Mouse (Mus musculus): ENCODE results near the gene Lcn2. TPM values are rescaled to one million over a fixed set of nuclear protein-coding genes. Genes with fewer than 3 reads are reported as not detected.

Lcn2 gene
- total and polyA plus RNA-seq, 2 experiments from 2014 or later, result 1.1 to 2.0 TPM

GRCm38 (mm10) chr2:32412742-32413531, 24.9 kb upstream of the Lcn2 start:
- Histone ChIP-seq H3K4me3 (ENCODE audit: low read depth, low read length) (no peak overlapping the region), H3K27ac (ENCODE audit: low read depth) (no peak overlapping the region), H3K9ac (replicated peaks; ENCODE audit: low read depth, low read length) (no peak overlapping the region), H3K36me3 (replicated peaks; ENCODE audit: control insufficient read depth, insufficient read depth, low read length) (peaks cover 35% of the 10 kb centered on the region), H3K4me1 (ENCODE audit: control insufficient read depth, insufficient read depth) (no peaks in the 10 kb centered on the region), H3K4me2 (ENCODE audit: low read depth, low read length) (no peak overlapping the region), H3K9me3 (replicated peaks; ENCODE audit: control insufficient read depth, low read length) (no peaks in the 10 kb centered on the region), H3K27me3 (ENCODE audit: control insufficient read depth, insufficient read depth, low read length) (no peaks in the 10 kb centered on the region)
- no peak for TF ChIP-seq CTCF (IDR thresholded peaks at IDR 0.05; ENCODE audit: low read depth)
- no peak for DNase-seq (ENCODE audit: low spot score)
- ATAC-seq (ENCODE audit: insufficient read depth, low read depth), result no peak
- 85% methylated on average over 6 of the region's 6 CpGs for WGBS

DNA sequence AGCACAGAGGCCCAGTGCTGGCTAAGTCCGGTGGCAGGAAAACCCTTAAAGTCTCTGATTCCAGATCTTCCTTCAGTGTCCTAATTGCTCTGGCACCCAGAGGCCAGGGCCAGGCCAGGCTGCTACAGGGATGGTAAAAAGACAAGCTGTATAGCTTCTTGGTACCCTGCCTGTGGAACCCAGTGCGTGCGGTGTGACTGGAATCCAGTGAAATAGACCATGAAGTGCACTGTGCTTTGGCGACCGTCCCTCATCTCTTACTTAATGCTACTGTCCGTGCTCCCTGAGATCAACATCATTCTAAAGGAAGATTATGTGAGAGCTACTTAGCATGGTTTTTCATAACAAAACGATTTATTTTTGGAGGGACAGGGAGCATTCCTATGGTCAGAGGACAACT, 23.4 kb upstream of the Lcn2 start:
- TF ChIP-seq EP300 (IDR thresholded peaks at IDR 0.05; ENCODE audit: low read depth) (no peak), CTCF (IDR thresholded peaks at IDR 0.05; ENCODE audit: low read depth) (no peak)
- H3K27ac ChIP-seq (ENCODE audit: low read depth), result no peak overlapping the region
- H3K4me1 ChIP-seq (ENCODE audit: control insufficient read depth, insufficient read depth), result no peaks in the 10 kb centered on the region
- no peak overlapping the region for H3K4me2 ChIP-seq (ENCODE audit: low read depth, low read length)
- H3K27me3 ChIP-seq (ENCODE audit: control insufficient read depth, insufficient read depth, low read length), result no peaks in the 10 kb centered on the region
- no peak for ATAC-seq (ENCODE audit: insufficient read depth, low read depth)
- peaks cover 19% of the 10 kb centered on the region for H3K36me3 ChIP-seq (replicated peaks; ENCODE audit: control insufficient read depth, insufficient read depth, low read length)
- no peak overlapping the region for H3K9ac ChIP-seq (replicated peaks; ENCODE audit: low read depth, low read length)
- H3K4me3 ChIP-seq (ENCODE audit: low read depth, low read length), result no peak overlapping the region
- no peaks in the 10 kb centered on the region for H3K9me3 ChIP-seq (replicated peaks; ENCODE audit: control insufficient read depth, low read length)
- WGBS, result 79% methylated on average over 7 of the region's 7 CpGs
- DNase-seq (ENCODE audit: low spot score), result no peak

- no peak overlapping the region for H3K27ac ChIP-seq (ENCODE audit: low read depth)
- ATAC-seq (ENCODE audit: insufficient read depth, low read depth), result no peak
- no peak for DNase-seq (ENCODE audit: low spot score)
- H3K36me3 ChIP-seq (replicated peaks; ENCODE audit: control insufficient read depth, insufficient read depth, low read length), result no peaks in the 10 kb centered on the region
- H3K9me3 ChIP-seq (replicated peaks; ENCODE audit: control insufficient read depth, low read length), result no peaks in the 10 kb centered on the region
- H3K9ac ChIP-seq (replicated peaks; ENCODE audit: low read depth, low read length), result no peak overlapping the region
- no peak for TF ChIP-seq CTCF (IDR thresholded peaks at IDR 0.05; ENCODE audit: low read depth)
- TF ChIP-seq EP300 (IDR thresholded peaks at IDR 0.05; ENCODE audit: low read depth), result no peak
- no peaks in the 10 kb centered on the region for H3K27me3 ChIP-seq (ENCODE audit: control insufficient read depth, insufficient read depth, low read length)
- H3K4me2 ChIP-seq (ENCODE audit: low read depth, low read length), result no peak overlapping the region
- WGBS, result 73% methylated on average over 25 of the region's 25 CpGs
- no peak overlapping the region for H3K4me3 ChIP-seq (ENCODE audit: low read depth, low read length)
- no peaks in the 10 kb centered on the region for H3K4me1 ChIP-seq (ENCODE audit: control insufficient read depth, insufficient read depth)
Observed at GRCm38 (mm10) chr2:32408429-32409424, 20.7 kb upstream of the Lcn2 start.

DNA sequence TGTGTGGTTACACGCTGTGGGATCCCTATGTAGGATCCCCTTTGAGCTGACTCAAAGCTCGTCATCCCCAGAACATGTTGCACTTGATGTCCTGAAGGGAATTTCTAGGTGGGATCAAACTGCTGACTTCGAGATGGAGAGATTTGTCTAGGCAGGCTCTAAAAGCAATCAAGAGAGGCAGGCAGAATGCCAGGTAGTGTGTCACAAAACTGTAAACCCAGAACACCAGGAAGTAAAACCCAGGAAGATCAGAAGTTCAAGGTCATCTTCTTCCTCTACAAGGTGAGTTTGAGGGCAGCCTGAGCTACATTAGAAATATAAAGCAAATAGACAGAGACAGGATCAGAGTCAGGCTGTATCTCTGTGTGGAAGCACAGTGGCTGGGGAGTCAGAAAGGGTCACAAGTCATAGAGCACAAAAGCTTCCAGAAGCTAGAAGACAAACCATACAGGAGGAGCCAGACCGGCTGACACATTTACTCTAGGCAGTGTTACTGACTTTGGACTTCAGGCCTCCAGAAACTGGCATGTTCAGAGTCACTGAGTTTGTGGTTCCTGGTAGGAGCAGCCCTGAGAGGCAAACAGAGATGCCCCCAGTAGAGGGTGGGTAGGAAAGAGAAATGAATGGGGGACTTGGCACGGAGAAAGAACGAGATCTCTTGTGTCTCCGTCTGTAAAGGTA, 19.2 kb upstream of the Lcn2 start:
- no peak for TF ChIP-seq EP300 (IDR thresholded peaks at IDR 0.05; ENCODE audit: low read depth)
- no peak for TF ChIP-seq CTCF (IDR thresholded peaks at IDR 0.05; ENCODE audit: low read depth)
- H3K9me3 ChIP-seq (replicated peaks; ENCODE audit: control insufficient read depth, low read length), result no peaks in the 10 kb centered on the region
- no peak overlapping the region for H3K27ac ChIP-seq (ENCODE audit: low read depth)
- no peak overlapping the region for H3K4me3 ChIP-seq (ENCODE audit: low read depth, low read length)
- no peak overlapping the region for H3K9ac ChIP-seq (replicated peaks; ENCODE audit: low read depth, low read length)
- no peak for ATAC-seq (ENCODE audit: insufficient read depth, low read depth)
- no peaks in the 10 kb centered on the region for H3K27me3 ChIP-seq (ENCODE audit: control insufficient read depth, insufficient read depth, low read length)
- H3K36me3 ChIP-seq (replicated peaks; ENCODE audit: control insufficient read depth, insufficient read depth, low read length), result 0 out of 2 replicates have a peak, but pooled peaks cover 10% of the 10 kb centered on the region
- no peak for DNase-seq (ENCODE audit: low spot score)
- no peak overlapping the region for H3K4me2 ChIP-seq (ENCODE audit: low read depth, low read length)
- no peaks in the 10 kb centered on the region for H3K4me1 ChIP-seq (ENCODE audit: control insufficient read depth, insufficient read depth)
- WGBS, result 71% methylated on average over 7 of the region's 7 CpGs

GRCm38 (mm10) chr2:32404663-32405062, 16.6 kb upstream of the Lcn2 start:
- Histone ChIP-seq H3K4me2 (ENCODE audit: low read depth, low read length) (no peak overlapping the region), H3K4me1 (ENCODE audit: control insufficient read depth, insufficient read depth) (no peaks in the 10 kb centered on the region), H3K27ac (ENCODE audit: low read depth) (no peak overlapping the region), H3K9me3 (replicated peaks; ENCODE audit: control insufficient read depth, low read length) (no peaks in the 10 kb centered on the region), H3K36me3 (replicated peaks; ENCODE audit: control insufficient read depth, insufficient read depth, low read length) (peaks cover 34% of the 10 kb centered on the region), H3K27me3 (ENCODE audit: control insufficient read depth, insufficient read depth, low read length) (no peaks in the 10 kb centered on the region), H3K9ac (replicated peaks; ENCODE audit: low read depth, low read length) (no peak overlapping the region), H3K4me3 (ENCODE audit: low read depth, low read length) (no peak overlapping the region)
- TF ChIP-seq EP300 (IDR thresholded peaks at IDR 0.05; ENCODE audit: low read depth) (no peak), CTCF (IDR thresholded peaks at IDR 0.05; ENCODE audit: low read depth) (peak; percentile 100)
- WGBS, result 14% methylated on average over 2 of the region's 2 CpGs
- ATAC-seq (ENCODE audit: insufficient read depth, low read depth) (peak; percentile 49), DNase-seq (ENCODE audit: low spot score) (peak; percentile 81)
